Mouse (Mus musculus) hindbrain, embryonic 14.5 days (tissue): Measurements from ENCODE around the gene Slc44a5. TPM values are rescaled to one million over a fixed set of nuclear protein-coding genes. Genes with fewer than 3 reads are reported as not detected.
A peak's percentile ranks its signal among the peaks of the same experiment; 100 is the strongest.

Experiments used
- ATAC-seq: fragments of 200-750 bp; cut with Nextera tagmentation; 2 replicates; pipeline ENCODE4 v1.8.0; 2017; ENCODE audit warnings: moderate number of reproducible peaks, mild to moderate bottlenecking, moderate TSS enrichment, moderate library complexity; ENCODE audit not compliant: low FRiP score
- DNase-seq: peaks from one replicate; pipeline ENCODE4 v3.0.0-alpha.2; 2015; ENCODE audit warnings: low spot score
- H3K27ac ChIP-seq: fragments of 300-500 bp; sonication (generic); 2 replicates; pipeline ENCODE4 v1.5.1; 2014; ENCODE audit warnings: mild to moderate bottlenecking, moderate library complexity
- H3K27me3 ChIP-seq: fragments of 300-500 bp; sonication (generic); 2 replicates; pipeline ENCODE4 v1.6.1; 2014; ENCODE audit warnings: mild to moderate bottlenecking, low read length, mixed read lengths; ENCODE audit not compliant: control insufficient read depth, insufficient read depth
- H3K36me3 ChIP-seq: fragments of 300-500 bp; sonication (generic); replicated peaks from 2 replicates; pipeline ENCODE4 v1.6.1; 2014; ENCODE audit not compliant: control insufficient read depth, insufficient read depth
- H3K4me1 ChIP-seq: fragments of 300-500 bp; sonication (generic); replicated peaks from 2 replicates; pipeline ENCODE4 v1.6.1; 2014; ENCODE audit warnings: antibody characterized with exemption, low read length, mixed read lengths; ENCODE audit not compliant: control insufficient read depth, insufficient read depth
- H3K4me2 ChIP-seq: fragments of 300-500 bp; sonication (generic); replicated peaks from 2 replicates; pipeline ENCODE4 v1.6.1; 2014; ENCODE audit warnings: mild to moderate bottlenecking, moderate library complexity
- H3K4me3 ChIP-seq: fragments of 300-500 bp; sonication (generic); replicated peaks from 2 replicates; pipeline ENCODE4 v1.5.1; 2014; ENCODE audit warnings: mild to moderate bottlenecking, low read length
- H3K9ac ChIP-seq: fragments of 300-500 bp; sonication (generic); 2 replicates; pipeline ENCODE4 v1.6.1; 2014
- H3K9me3 ChIP-seq: fragments of 300-500 bp; sonication (generic); 2 replicates; pipeline ENCODE4 v1.6.1; 2016; ENCODE audit warnings: low read length; ENCODE audit not compliant: control insufficient read depth
- WGBS: fragments of 180-500 bp; shearing (Covaris S2); extraction: QIAGEN DNeasy Blood & Tissue Kit; methylation state at CpG from one replicate; pipeline ENCODE4 v1.1.7; 2014; 5-methylcytosine and 5-hydroxymethylcytosine counted together
- polyA plus RNA-seq: library from polyadenylated mRNA; unstranded; fragments of >200 nt; fragmentation: Nextera tagmentation; extraction: Ambion mirVana; gene quantifications from 2 replicates; pipeline ENCODE4 v1.2.1, GENCODE M21; 2014

The Slc44a5 gene
- polyA plus RNA-seq, 1 experiment from 2014 or later, result 11.3 TPM

GRCm38 (mm10) chr3:154111221-154111620 is 138.0 kb downstream of the Slc44a5 start:
- ATAC-seq (no peak), DNase-seq (no peak)
- no peak overlapping the region for H3K9ac ChIP-seq

DNA sequence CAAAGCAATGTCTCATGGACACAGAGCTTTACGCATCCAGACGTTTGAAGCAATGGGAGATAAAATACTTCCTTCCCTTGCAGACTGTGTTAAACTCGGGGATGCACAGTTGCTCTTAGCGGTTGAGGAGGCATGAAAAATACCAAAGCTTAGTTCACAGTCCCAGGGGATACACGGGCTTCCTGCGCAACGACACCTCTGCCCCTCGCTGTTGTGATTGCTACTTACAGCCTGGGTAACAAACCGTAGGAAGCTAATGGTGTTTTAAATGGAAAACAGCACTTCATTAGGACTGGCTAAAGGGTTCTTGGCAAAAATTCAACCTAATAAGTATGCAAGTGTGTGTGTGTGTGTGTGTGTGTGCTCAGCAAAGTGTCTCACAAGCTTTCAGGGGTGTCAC is 141.8 kb downstream of the Slc44a5 start:
- H3K4me2 ChIP-seq, result no peak overlapping the region
- peak; percentile 81 for ATAC-seq
- H3K9me3 ChIP-seq, result no peaks in the 10 kb centered on the region
- H3K4me3 ChIP-seq, result no peak overlapping the region
- no peak overlapping the region for H3K9ac ChIP-seq
- peak overlapping the region; percentile 16; the same call in 1 of the 2 replicates for H3K27ac ChIP-seq
- peaks cover 5% of the 10 kb centered on the region for H3K4me1 ChIP-seq
- no peaks in the 10 kb centered on the region for H3K27me3 ChIP-seq
- no peaks in the 10 kb centered on the region for H3K36me3 ChIP-seq
- 58% methylated on average over 9 of the region's 9 CpGs for whole genome bisulfite sequencing
- DNase-seq, result no peak

More at GRCm38 (mm10) chr3:154111221-154111620, 138.0 kb downstream of the Slc44a5 start:
- Histone ChIP-seq H3K36me3 (no peaks in the 10 kb centered on the region), H3K27me3 (no peaks in the 10 kb centered on the region), H3K9me3 (no peaks in the 10 kb centered on the region), H3K4me3 (no peak overlapping the region), H3K4me2 (no peak overlapping the region), H3K4me1 (peaks cover 5% of the 10 kb centered on the region), H3K27ac (no peak overlapping the region)
- WGBS, result 66% methylated on average over 5 of the region's 5 CpGs

DNA sequence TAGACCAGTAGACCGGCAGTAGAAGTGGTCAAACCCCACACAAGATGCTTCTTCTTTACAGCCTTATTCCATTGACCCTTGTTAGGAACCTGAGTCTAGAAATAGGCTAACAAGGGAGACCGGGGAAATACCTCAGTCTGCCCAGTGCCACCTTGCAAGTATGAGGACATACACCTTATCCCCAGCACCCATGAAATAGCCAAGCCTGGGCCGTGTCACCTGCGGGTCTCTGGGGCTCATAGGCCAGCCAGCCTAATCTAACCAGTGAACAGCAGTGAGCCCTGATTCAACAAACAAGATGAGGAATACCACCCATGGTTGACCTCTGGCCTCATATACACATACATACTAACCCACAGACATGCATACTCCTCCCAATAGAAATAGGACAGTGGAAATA is 142.2 kb downstream of the Slc44a5 start:
- Histone ChIP-seq H3K36me3 (no peaks in the 10 kb centered on the region), H3K4me2 (no peak overlapping the region), H3K9ac (no peak overlapping the region), H3K27ac (peak overlapping the region; percentile 16; the same call in 1 of the 2 replicates), H3K4me3 (no peak overlapping the region), H3K27me3 (no peaks in the 10 kb centered on the region), H3K4me1 (peaks cover 5% of the 10 kb centered on the region), H3K9me3 (no peaks in the 10 kb centered on the region)
- DNase-seq (no peak), ATAC-seq (peak; percentile 9; the same call in 1 of the 2 replicates)
- WGBS, result 93% methylated on average over 4 of the region's 4 CpGs

GRCm38 (mm10) chr3:154116000-154116399 is 142.8 kb downstream of the Slc44a5 start:
- H3K27me3 ChIP-seq, result no peaks in the 10 kb centered on the region
- no peak overlapping the region for H3K9ac ChIP-seq
- no peak overlapping the region for H3K4me3 ChIP-seq
- no peak overlapping the region for H3K4me2 ChIP-seq
- no peak overlapping the region for H3K27ac ChIP-seq
- 80% methylated on average over 5 of the region's 5 CpGs for WGBS
- ATAC-seq, result no peak
- no peaks in the 10 kb centered on the region for H3K9me3 ChIP-seq
- no peaks in the 10 kb centered on the region for H3K36me3 ChIP-seq
- DNase-seq, result no peak
- peaks cover 5% of the 10 kb centered on the region for H3K4me1 ChIP-seq

- no peaks in the 10 kb centered on the region for H3K36me3 ChIP-seq
- DNase-seq (no peak), ATAC-seq (no peak)
- no peak overlapping the region for H3K9ac ChIP-seq
- peaks cover 5% of the 10 kb centered on the region for H3K4me1 ChIP-seq
- WGBS, result 35% methylated on average over 6 of the region's 6 CpGs
- H3K4me3 ChIP-seq, result no peak overlapping the region
- H3K27ac ChIP-seq, result no peak overlapping the region
- H3K9me3 ChIP-seq, result no peaks in the 10 kb centered on the region
- no peaks in the 10 kb centered on the region for H3K27me3 ChIP-seq
- H3K4me2 ChIP-seq, result no peak overlapping the region
Observed at GRCm38 (mm10) chr3:154118992-154119603, 145.9 kb downstream of the Slc44a5 start.

DNA sequence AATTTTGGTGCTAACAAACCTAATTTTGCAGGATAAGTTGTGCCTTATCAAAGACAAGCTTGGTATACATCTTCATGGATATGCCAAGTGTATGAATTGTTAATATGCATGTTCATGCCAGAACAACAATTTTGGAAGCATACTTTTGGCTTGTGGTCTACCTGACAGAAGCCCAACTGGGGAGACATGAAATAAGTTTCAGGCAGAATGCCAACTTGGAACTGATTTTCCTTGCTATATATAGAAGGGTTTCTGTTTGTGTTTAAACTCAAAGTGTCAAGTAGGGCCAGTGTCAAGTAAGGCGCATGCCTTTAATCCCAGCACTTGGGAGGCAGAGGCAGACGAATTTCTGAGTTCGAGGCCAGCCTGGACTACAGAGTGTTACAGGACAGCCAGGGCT is 149.3 kb downstream of the Slc44a5 start:
- peaks cover 11% of the 10 kb centered on the region; the same call in 1 of the 2 replicates for H3K4me1 ChIP-seq
- 94% methylated on average over 3 of the region's 3 CpGs for WGBS
- H3K27me3 ChIP-seq, result peaks cover 5% of the 10 kb centered on the region; the same call in 1 of the 2 replicates
- ATAC-seq (no peak), DNase-seq (no peak)
- no peak overlapping the region for H3K4me3 ChIP-seq
- H3K36me3 ChIP-seq, result no peaks in the 10 kb centered on the region
- H3K4me2 ChIP-seq, result no peak overlapping the region
- no peak overlapping the region for H3K9ac ChIP-seq
- no peak overlapping the region for H3K27ac ChIP-seq
- no peaks in the 10 kb centered on the region for H3K9me3 ChIP-seq

GRCm38 (mm10) chr3:154124890-154125575 is 151.8 kb downstream of the Slc44a5 start:
- ATAC-seq (peak; percentile 65; the same call in 1 of the 2 replicates), DNase-seq (no peak)
- no peaks in the 10 kb centered on the region for H3K36me3 ChIP-seq
- 17% methylated on average over 15 of the region's 15 CpGs for WGBS
- no peak overlapping the region for H3K9ac ChIP-seq
- no peak overlapping the region for H3K4me3 ChIP-seq
- no peak overlapping the region for H3K4me2 ChIP-seq
- peaks cover 5% of the 10 kb centered on the region; the same call in 1 of the 2 replicates for H3K27me3 ChIP-seq
- no peak overlapping the region for H3K27ac ChIP-seq
- no peaks in the 10 kb centered on the region for H3K9me3 ChIP-seq
- H3K4me1 ChIP-seq, result peaks cover 11% of the 10 kb centered on the region; the same call in 1 of the 2 replicates

- DNase-seq (no peak), ATAC-seq (no peak)
- no peaks in the 10 kb centered on the region for H3K9me3 ChIP-seq
- no peak overlapping the region for H3K4me2 ChIP-seq
- no peak overlapping the region for H3K4me3 ChIP-seq
- no peak overlapping the region for H3K9ac ChIP-seq
- WGBS, result 32% methylated on average over 7 of the region's 7 CpGs
- no peaks in the 10 kb centered on the region for H3K36me3 ChIP-seq
- peaks cover 11% of the 10 kb centered on the region; the same call in 1 of the 2 replicates for H3K4me1 ChIP-seq
- H3K27me3 ChIP-seq, result peaks cover 5% of the 10 kb centered on the region; the same call in 1 of the 2 replicates
- H3K27ac ChIP-seq, result no peak overlapping the region
Observed at GRCm38 (mm10) chr3:154125768-154126376, 152.6 kb downstream of the Slc44a5 start.

GRCm38 (mm10) chr3:154127246-154127645 is 154.0 kb downstream of the Slc44a5 start:
- DNase-seq (no peak), ATAC-seq (no peak)
- H3K9ac ChIP-seq, result no peak overlapping the region
- WGBS, result 81% methylated on average over 3 of the region's 3 CpGs
- peaks cover 11% of the 10 kb centered on the region; the same call in 1 of the 2 replicates for H3K4me1 ChIP-seq
- no peak overlapping the region for H3K4me3 ChIP-seq
- H3K36me3 ChIP-seq, result no peaks in the 10 kb centered on the region
- no peak overlapping the region for H3K4me2 ChIP-seq
- H3K27me3 ChIP-seq, result peaks cover 5% of the 10 kb centered on the region; the same call in 1 of the 2 replicates
- no peaks in the 10 kb centered on the region for H3K9me3 ChIP-seq
- H3K27ac ChIP-seq, result no peak overlapping the region
